Mouse (Mus musculus): Measurements from ENCODE around the gene Lrtm1.

Lrtm1 gene

GRCm38 (mm10) chr14:29017883-29018282, at the start of gene Lrtm1:
Gene Lrtm1 (plus strand): TSS chr14:29018208.
- DNase-seq (ENCODE audit: low spot score in 2 of 2): no peak

- no peak for DNase-seq (ENCODE audit: low spot score in 2 of 2)
Observed at GRCm38 (mm10) chr14:28969247-28969646, 48.8 kb upstream of the Lrtm1 start.

GRCm38 (mm10) chr14:28972620-28973019, 45.4 kb upstream of the Lrtm1 start:
- no peak for DNase-seq (ENCODE audit: low spot score in 2 of 2)

DNA sequence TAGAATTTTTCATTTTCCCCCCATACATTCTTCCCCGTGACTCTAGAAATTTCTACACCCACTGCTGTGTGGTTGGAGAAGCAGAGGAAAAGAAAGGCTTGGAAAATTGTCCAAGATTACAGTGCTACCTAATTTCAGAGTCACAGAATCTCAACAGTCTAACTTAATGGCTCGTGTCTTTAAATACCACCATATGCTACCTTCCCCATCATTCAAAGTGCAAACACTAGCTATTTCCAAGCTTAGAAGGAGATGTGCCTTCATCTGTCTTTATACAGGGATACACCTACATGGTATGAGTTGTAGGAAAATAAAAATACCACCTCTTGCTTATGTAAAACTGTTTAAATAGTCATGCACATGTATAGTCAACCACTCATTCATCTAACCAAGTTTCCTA, 38.8 kb upstream of the Lrtm1 start:
- no peak for DNase-seq (ENCODE audit: low spot score in 2 of 2)

DNA sequence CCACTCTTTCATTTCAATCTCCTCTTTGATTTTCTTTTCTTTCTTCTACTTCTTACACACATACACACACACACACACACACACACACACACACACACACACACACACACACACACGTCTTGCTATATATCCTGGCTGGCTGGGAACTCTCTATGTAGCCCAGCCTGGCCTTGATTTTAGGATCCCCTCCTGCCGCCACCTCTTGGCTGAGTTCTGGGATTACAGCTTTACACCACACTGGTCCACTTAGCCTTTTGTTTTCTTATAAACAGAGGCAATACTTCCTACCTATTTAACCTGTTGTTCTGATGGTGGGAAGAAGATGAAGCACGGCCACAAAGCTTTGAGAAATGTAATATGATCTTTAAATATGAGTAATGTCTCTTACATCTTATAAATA, 37.5 kb upstream of the Lrtm1 start:
- DNase-seq (ENCODE audit: low spot score in 2 of 2): no peak

DNA sequence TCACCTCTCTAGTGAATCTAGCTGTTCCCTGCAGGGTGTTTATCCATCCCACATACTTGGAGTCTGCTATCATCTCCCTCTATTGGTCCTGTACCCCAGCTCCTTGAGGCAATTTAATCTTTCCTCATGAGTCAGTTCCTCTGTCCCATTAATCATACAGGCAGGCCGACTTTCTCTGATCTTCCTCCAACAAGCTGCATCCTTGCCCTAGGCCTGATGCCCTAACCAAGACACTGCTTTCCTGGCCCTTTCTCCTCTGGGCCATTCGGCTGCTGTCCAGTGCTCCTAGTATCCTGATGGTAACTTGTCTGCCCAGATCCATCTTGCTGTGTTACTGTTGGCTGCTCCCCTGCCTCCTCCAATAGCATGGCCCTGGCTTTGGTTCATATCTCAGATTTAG, 33.7 kb upstream of the Lrtm1 start:
- no peak for DNase-seq (ENCODE audit: low spot score in 2 of 2)

DNA sequence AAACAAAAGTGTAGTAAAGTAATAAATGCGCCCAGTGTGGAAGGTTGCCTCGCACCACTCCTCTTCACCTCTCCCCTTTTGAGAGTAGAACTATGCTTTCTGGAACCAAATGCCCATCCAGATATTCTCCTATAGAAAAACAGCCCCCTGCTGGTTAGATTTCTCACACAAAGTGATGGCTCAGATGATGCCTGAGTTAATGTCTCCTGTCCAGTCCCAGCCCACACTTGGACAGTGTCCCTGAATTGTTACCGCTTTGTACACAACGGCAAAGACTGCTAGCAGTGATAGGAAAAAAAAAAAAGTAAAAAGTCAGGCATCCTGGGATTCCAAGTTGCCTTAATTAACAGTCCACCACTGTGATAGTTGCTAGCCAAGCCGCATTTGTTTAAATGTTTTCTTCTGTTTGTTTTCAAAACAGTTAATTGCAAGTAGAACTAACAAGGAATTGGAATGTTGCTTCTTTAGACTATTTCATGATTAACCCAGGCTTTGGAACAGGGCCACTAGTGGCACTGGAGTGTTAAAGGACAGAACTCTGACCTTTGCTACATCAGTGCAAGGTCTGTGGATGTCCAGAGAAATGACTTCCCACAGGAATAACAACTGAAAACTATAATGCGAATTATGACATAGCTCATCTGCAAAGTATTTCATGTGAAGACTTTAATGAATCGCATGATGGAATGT, 29.7 kb upstream of the Lrtm1 start:
- no peak for DNase-seq (ENCODE audit: low spot score in 2 of 2)

GRCm38 (mm10) chr14:28996569-28996968, 21.4 kb upstream of the Lrtm1 start:
- DNase-seq (ENCODE audit: low spot score in 2 of 2): no peak

- no peak for DNase-seq (ENCODE audit: low spot score in 2 of 2)
Observed at GRCm38 (mm10) chr14:29005228-29005840, 12.7 kb upstream of the Lrtm1 start.

GRCm38 (mm10) chr14:29009644-29010043, 8.4 kb upstream of the Lrtm1 start:
- DNase-seq (ENCODE audit: low spot score in 2 of 2): no peak

DNA sequence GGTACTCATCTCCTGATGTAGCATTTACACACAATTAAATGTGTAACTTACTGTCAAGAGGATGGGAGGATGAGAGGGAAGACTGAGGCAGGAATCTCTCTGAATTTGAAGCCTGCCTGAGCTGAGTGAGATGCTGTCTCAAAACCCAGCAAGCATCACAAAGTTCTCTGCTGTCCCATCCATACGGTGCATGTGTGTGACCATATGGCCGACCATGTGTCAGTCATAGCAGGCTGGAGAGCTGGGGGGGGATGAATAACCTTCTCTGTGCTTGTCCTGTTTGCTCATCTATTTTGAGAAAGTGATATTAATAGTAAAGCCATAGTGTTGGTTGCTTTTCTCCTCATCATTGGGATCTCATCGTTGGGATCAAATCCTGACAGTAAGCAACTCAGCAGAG, 4.8 kb upstream of the Lrtm1 start:
- DNase-seq (ENCODE audit: low spot score in 2 of 2): no peak

- no peak for DNase-seq (ENCODE audit: low spot score in 2 of 2)
Observed at GRCm38 (mm10) chr14:29014680-29015079, 3.3 kb upstream of the Lrtm1 start.

DNA sequence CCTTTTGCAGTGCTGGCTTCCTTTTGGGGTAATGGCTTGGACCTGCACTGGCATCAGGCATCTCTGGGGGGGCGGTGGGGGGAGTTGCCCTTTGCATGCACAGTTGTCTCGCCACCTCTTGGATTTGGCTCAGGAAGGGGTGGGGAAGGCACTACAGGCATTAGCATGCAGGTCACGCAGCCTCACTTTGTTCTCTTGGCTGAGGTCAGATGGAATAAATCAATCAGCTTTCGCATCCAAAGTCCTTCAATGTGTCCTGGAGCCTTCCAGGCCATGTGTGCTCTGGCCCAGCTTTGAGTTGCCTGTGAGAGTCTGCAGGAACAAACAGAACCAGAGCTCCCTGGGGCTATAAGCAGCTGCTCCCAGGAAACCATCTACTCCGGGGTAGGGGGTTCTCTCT, 2.1 kb upstream of the Lrtm1 start:
- no peak for DNase-seq (ENCODE audit: low spot score in 2 of 2)

DNA sequence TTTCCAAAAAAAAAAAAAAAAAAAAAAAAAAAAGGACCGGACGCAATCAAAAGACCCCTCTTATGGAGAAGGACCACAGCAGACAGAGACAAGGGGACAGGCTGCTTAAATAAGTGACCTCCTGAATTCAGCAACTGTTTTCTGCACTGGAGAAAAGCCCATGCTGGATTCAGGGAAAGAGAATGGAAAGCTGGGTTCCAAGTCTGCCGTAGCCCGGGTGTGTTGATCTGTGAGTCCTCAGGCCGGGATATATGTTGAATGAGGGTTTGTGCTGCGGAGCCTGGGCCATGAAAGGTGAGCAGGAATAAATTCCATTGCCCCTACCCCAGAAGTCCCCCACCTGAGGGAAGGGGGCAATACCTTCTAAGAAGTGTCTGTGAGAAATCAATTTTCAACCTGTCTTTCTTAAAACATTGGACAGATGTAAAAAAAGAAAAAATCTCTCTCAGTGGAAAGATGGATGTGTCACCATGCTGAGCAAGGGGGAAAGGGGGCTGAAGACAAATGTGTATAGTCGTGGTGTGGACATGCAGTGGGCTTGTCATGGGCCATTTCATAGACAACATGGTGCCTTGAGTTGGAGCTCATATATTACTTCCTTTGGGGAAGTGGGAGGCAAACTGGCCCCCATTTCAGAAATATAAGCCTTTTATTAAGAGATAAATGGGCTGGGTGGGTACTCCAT, 450 bp downstream of the Lrtm1 start:
- no peak for DNase-seq (ENCODE audit: low spot score in 2 of 2)

GRCm38 (mm10) chr14:29021295-29021694, 3.3 kb downstream of the Lrtm1 start:
- DNase-seq (ENCODE audit: low spot score in 2 of 2): no peak

GRCm38 (mm10) chr14:29023246-29023645, 5.2 kb downstream of the Lrtm1 start:
- no peak for DNase-seq (ENCODE audit: low spot score in 2 of 2)

DNA sequence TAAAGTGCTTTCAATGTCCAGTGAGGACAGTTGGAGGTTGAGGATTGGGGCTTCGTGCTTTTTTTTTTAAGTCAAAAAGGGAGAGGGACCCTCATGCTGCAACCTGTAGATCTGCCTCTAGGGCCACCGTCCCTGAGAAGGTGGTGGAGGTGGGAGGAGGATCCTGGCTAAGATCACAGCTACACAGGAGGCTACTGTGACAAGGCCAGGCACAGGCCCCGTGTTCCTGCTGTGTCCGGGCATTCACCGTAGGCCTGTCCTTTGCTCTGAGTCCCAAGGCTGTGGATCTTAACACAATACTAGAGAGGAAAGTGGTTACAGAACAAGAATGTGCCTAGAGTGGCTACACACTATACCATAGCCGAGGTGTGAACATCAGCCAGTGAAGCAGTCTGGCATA, 7.3 kb downstream of the Lrtm1 start:
- no peak for DNase-seq (ENCODE audit: low spot score in 2 of 2)

DNA sequence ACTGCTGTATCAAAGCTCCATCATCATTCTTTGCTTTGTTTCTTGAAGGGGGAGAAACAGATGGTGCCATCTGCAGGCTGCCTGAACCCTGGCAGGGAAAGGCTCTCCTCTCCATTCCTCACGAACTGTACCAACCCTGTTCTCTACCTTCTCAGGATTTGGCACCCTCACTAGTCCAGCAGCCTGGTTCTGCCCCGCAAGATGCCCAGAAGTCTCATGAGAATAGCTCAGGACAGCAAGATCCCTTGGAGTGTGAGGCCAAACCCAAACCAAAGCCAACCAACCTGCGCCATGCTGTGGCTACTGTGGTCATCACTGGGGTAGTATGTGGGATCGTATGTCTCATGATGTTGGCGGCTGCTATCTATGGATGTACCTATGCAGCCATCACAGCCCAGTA, 9.3 kb downstream of the Lrtm1 start:
- DNase-seq (ENCODE audit: low spot score in 2 of 2): no peak

GRCm38 (mm10) chr14:29028391-29029106, 10.5 kb downstream of the Lrtm1 start:
- no peak for DNase-seq (ENCODE audit: low spot score in 2 of 2)

GRCm38 (mm10) chr14:29029107-29029469, 11.1 kb downstream of the Lrtm1 start:
- DNase-seq (ENCODE audit: low spot score in 2 of 2): no peak

GRCm38 (mm10) chr14:29029896-29030420, 11.9 kb downstream of the Lrtm1 start:
- no peak for DNase-seq (ENCODE audit: low spot score in 2 of 2)

DNA sequence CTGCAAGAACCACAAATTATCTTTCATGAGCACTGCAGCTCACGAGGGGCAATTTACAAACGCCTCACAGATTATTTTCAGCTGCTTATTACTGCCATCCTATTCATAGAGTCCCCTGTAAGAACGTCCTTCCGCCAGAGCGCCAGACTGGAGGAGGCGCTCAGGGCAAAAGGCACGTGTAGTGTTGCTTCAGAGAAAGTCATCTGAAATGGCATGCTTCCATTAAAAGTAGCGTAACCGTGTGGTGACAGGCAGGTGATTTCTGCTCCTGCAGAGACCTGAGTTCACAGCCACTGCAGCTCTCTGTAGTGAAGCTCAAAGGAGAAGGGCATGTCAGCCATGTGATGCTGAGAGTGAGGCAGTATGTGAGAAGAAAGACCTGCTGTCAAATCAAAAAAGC, 12.5 kb downstream of the Lrtm1 start:
- no peak for DNase-seq (ENCODE audit: low spot score in 2 of 2)
